Mouse (Mus musculus) heart, postnatal 0 days (tissue): ENCODE data around the gene D8Ertd738e.
A peak's percentile ranks its signal among the peaks of the same experiment; 100 is the strongest.

Experiments used
- CTCF ChIP-seq: IDR thresholded peaks from 2 replicates; pipeline ENCODE4 v1.5.1; 2016; ENCODE audit warnings: antibody characterized with exemption, control low read depth, low read depth
- EP300 ChIP-seq: IDR thresholded peaks from 2 replicates; pipeline ENCODE4 v1.6.1; 2016; ENCODE audit warnings: antibody characterized with exemption, low read depth

DNA sequence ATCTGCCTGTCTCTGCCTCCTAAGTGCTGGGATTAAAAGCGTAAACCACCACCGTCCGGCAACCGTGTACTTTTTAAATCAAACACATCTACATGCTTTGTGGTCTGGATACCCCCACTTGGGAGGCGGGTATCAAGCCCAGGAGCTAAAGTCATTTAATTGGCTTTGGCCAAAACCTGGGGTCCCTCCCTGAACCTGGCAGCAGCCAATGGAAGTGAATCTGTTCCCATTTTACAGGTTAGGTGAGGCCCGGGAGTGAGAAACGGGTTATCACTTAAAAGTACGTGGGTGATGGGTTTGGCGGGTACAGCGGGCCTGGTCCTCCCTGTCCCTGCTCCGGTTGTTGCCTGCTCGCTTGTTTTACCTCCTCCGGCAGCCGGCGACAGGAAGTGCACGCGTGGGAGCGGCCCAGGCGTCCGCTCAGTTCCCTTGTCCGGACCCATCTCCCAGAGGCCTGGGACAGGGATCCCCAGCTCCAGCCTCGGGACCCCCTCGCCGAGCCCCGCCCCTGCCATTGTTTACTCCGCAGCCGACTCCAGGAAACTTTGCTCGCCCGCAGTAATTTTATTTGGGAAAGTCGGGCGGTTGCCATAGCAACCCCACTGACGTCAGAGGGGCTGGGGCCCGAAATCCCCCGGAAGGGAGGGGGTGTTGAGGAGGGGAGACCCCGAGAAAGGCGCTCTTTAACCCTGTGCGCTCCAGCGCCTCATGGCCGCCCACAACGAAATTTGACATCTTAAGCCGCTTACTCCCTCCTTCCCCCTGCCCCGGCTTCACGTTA, 52.2 kb downstream of the D8Ertd738e start:
- TF ChIP-seq CTCF: no peak
- TF ChIP-seq EP300: peak; percentile 11
